Mouse (Mus musculus): ENCODE results near the gene Tnr. TPM values are rescaled to one million over a fixed set of nuclear protein-coding genes. Genes with fewer than 3 reads are reported as not detected.

Gene Tnr
- polyA plus RNA-seq, 1 experiment from 2014 or later = 1.7 TPM

DNA sequence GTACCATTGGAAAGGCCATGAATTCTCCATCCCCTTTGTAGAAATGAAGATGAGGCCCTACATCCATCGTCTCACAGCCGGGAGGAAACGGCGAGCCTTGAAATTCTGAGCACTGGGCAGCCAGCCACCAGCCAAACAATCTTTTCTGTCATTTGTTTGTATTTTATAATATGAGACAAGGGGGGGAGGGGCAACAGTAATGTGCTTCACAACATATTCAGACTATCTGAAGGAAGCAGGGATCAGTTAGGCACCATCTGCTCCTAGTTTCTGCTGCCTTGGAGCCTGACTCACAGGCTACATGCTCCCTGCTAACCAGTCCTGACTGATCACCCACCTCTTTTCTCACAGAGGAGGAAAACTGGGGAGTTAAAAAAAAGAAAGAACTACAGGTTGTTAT lies 400.5 kb downstream of the Tnr start:
- H3K9ac ChIP-seq (ENCODE audit: low read length) = no peak overlapping the region
- H3K27me3 ChIP-seq (replicated peaks; ENCODE audit: control insufficient read depth, insufficient read depth, low read length) = no peaks in the 10 kb centered on the region
- H3K4me2 ChIP-seq (ENCODE audit: low read length) = no peak overlapping the region
- H3K4me1 ChIP-seq (replicated peaks; ENCODE audit: control insufficient read depth, insufficient read depth, low read length) = no peaks in the 10 kb centered on the region; the same call in 1 of the 2 replicates
- no peak for ATAC-seq (replicated peaks; ENCODE audit: low FRiP score, low TSS enrichment, low read depth)
- no peak overlapping the region for H3K27ac ChIP-seq (ENCODE audit: low read depth)
- DNase-seq (ENCODE audit: low spot score) = no peak
- 62% methylated on average over 4 of the region's 4 CpGs for WGBS
- H3K36me3 ChIP-seq (ENCODE audit: control insufficient read depth, insufficient read depth, low read length) = no peaks in the 10 kb centered on the region
- no peak overlapping the region for H3K4me3 ChIP-seq (ENCODE audit: low read depth, low read length)
- H3K9me3 ChIP-seq (ENCODE audit: control insufficient read depth, low read length) = no peaks in the 10 kb centered on the region

DNA sequence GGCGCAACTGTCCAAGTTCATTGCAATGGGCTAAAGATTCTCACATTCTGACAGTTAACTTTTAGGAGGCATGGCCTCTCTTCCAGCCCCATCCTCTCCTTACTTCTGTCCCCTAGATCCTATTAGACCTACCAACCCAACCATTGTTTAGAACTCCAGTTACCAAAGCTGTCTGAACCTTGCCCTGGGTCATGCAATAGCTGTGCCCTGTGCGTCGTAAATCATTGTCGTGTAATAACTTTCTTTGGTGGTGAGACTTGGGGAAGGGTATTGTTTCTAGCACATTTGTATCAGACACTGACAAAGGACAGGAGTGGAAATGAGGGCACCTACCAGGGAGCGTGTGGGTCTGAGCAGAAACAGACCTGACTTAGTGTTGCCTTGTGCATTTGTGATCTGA lies 401.1 kb downstream of the Tnr start:
- H3K9me3 ChIP-seq (ENCODE audit: control insufficient read depth, low read length) = no peaks in the 10 kb centered on the region
- H3K27ac ChIP-seq (ENCODE audit: low read depth) = no peak overlapping the region
- no peaks in the 10 kb centered on the region for H3K27me3 ChIP-seq (replicated peaks; ENCODE audit: control insufficient read depth, insufficient read depth, low read length)
- no peak overlapping the region for H3K4me2 ChIP-seq (ENCODE audit: low read length)
- no peaks in the 10 kb centered on the region for H3K36me3 ChIP-seq (ENCODE audit: control insufficient read depth, insufficient read depth, low read length)
- ATAC-seq (replicated peaks; ENCODE audit: low FRiP score, low TSS enrichment, low read depth) (no peak), DNase-seq (ENCODE audit: low spot score) (no peak)
- no peaks in the 10 kb centered on the region; the same call in 1 of the 2 replicates for H3K4me1 ChIP-seq (replicated peaks; ENCODE audit: control insufficient read depth, insufficient read depth, low read length)
- H3K4me3 ChIP-seq (ENCODE audit: low read depth, low read length) = no peak overlapping the region
- no peak overlapping the region for H3K9ac ChIP-seq (ENCODE audit: low read length)
- WGBS = 76% methylated on average over 5 of the region's 5 CpGs

- H3K4me1 ChIP-seq (replicated peaks; ENCODE audit: control insufficient read depth, insufficient read depth, low read length) = no peaks in the 10 kb centered on the region; the same call in 1 of the 2 replicates
- H3K27me3 ChIP-seq (replicated peaks; ENCODE audit: control insufficient read depth, insufficient read depth, low read length) = no peaks in the 10 kb centered on the region
- WGBS = 81% methylated on average over 9 of the region's 9 CpGs
- no peak overlapping the region for H3K4me2 ChIP-seq (ENCODE audit: low read length)
- no peak overlapping the region for H3K27ac ChIP-seq (ENCODE audit: low read depth)
- no peaks in the 10 kb centered on the region for H3K36me3 ChIP-seq (ENCODE audit: control insufficient read depth, insufficient read depth, low read length)
- no peak for DNase-seq (ENCODE audit: low spot score)
- H3K9ac ChIP-seq (ENCODE audit: low read length) = no peak overlapping the region
- no peak for ATAC-seq (replicated peaks; ENCODE audit: low FRiP score, low TSS enrichment, low read depth)
- H3K9me3 ChIP-seq (ENCODE audit: control insufficient read depth, low read length) = no peaks in the 10 kb centered on the region
- no peak overlapping the region for H3K4me3 ChIP-seq (ENCODE audit: low read depth, low read length)
These were observed 405.2 kb downstream of the Tnr start for GRCm38 (mm10) chr1:159928681-159929335.

DNA sequence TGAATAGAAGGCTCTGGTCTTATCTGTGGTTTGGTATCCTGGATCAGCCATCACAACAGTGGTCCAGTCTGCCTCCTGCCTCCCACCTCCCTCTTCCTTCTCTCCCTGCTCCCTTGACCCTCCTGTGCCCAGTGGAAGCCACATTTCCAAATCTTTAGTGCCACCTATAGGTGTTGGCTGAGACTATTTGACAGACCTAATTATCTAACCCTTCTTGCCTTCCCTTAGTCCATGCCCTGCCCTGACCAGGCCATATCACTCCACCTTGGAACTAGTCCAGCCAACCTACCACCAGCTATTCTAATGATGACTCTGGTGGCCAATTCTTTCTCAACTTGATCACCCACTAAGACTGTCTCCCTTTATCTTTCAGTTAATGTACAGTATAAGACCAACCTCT lies 408.5 kb downstream of the Tnr start:
- H3K9me3 ChIP-seq (ENCODE audit: control insufficient read depth, low read length) = no peaks in the 10 kb centered on the region
- no peak overlapping the region for H3K4me2 ChIP-seq (ENCODE audit: low read length)
- H3K27ac ChIP-seq (ENCODE audit: low read depth) = no peak overlapping the region
- DNase-seq (ENCODE audit: low spot score) = no peak
- no peak overlapping the region for H3K4me3 ChIP-seq (ENCODE audit: low read depth, low read length)
- no peak for ATAC-seq (replicated peaks; ENCODE audit: low FRiP score, low TSS enrichment, low read depth)
- no peaks in the 10 kb centered on the region for H3K36me3 ChIP-seq (ENCODE audit: control insufficient read depth, insufficient read depth, low read length)
- H3K4me1 ChIP-seq (replicated peaks; ENCODE audit: control insufficient read depth, insufficient read depth, low read length) = no peaks in the 10 kb centered on the region
- H3K27me3 ChIP-seq (replicated peaks; ENCODE audit: control insufficient read depth, insufficient read depth, low read length) = no peaks in the 10 kb centered on the region
- H3K9ac ChIP-seq (ENCODE audit: low read length) = no peak overlapping the region

GRCm38 (mm10) chr1:159932598-159932997 lies 409.0 kb downstream of the Tnr start:
- Histone ChIP-seq H3K4me2 (ENCODE audit: low read length) (no peak overlapping the region), H3K9me3 (ENCODE audit: control insufficient read depth, low read length) (no peaks in the 10 kb centered on the region), H3K27me3 (replicated peaks; ENCODE audit: control insufficient read depth, insufficient read depth, low read length) (no peaks in the 10 kb centered on the region), H3K27ac (ENCODE audit: low read depth) (no peak overlapping the region), H3K4me1 (replicated peaks; ENCODE audit: control insufficient read depth, insufficient read depth, low read length) (no peaks in the 10 kb centered on the region), H3K36me3 (ENCODE audit: control insufficient read depth, insufficient read depth, low read length) (no peaks in the 10 kb centered on the region), H3K9ac (ENCODE audit: low read length) (no peak overlapping the region), H3K4me3 (ENCODE audit: low read depth, low read length) (no peak overlapping the region)
- no peak for DNase-seq (ENCODE audit: low spot score)
- WGBS = 51% methylated on average over 2 of the region's 2 CpGs
- no peak for ATAC-seq (replicated peaks; ENCODE audit: low FRiP score, low TSS enrichment, low read depth)

- no peak overlapping the region for H3K9ac ChIP-seq (ENCODE audit: low read length)
- no peaks in the 10 kb centered on the region for H3K9me3 ChIP-seq (ENCODE audit: control insufficient read depth, low read length)
- no peak overlapping the region for H3K4me2 ChIP-seq (ENCODE audit: low read length)
- H3K4me1 ChIP-seq (replicated peaks; ENCODE audit: control insufficient read depth, insufficient read depth, low read length) = no peaks in the 10 kb centered on the region
- no peak for DNase-seq (ENCODE audit: low spot score)
- no peak overlapping the region for H3K4me3 ChIP-seq (ENCODE audit: low read depth, low read length)
- WGBS = 84% methylated on average over 2 of the region's 2 CpGs
- no peak for ATAC-seq (replicated peaks; ENCODE audit: low FRiP score, low TSS enrichment, low read depth)
- H3K27ac ChIP-seq (ENCODE audit: low read depth) = no peak overlapping the region
- no peaks in the 10 kb centered on the region for H3K27me3 ChIP-seq (replicated peaks; ENCODE audit: control insufficient read depth, insufficient read depth, low read length)
- H3K36me3 ChIP-seq (ENCODE audit: control insufficient read depth, insufficient read depth, low read length) = no peaks in the 10 kb centered on the region
These were observed 414.9 kb downstream of the Tnr start for GRCm38 (mm10) chr1:159938449-159938848.

GRCm38 (mm10) chr1:159939335-159939734 lies 415.8 kb downstream of the Tnr start:
- no peaks in the 10 kb centered on the region for H3K36me3 ChIP-seq (ENCODE audit: control insufficient read depth, insufficient read depth, low read length)
- H3K4me2 ChIP-seq (ENCODE audit: low read length) = no peak overlapping the region
- no peak overlapping the region for H3K9ac ChIP-seq (ENCODE audit: low read length)
- H3K4me1 ChIP-seq (replicated peaks; ENCODE audit: control insufficient read depth, insufficient read depth, low read length) = no peaks in the 10 kb centered on the region
- no peak for DNase-seq (ENCODE audit: low spot score)
- no peaks in the 10 kb centered on the region for H3K9me3 ChIP-seq (ENCODE audit: control insufficient read depth, low read length)
- no peak for ATAC-seq (replicated peaks; ENCODE audit: low FRiP score, low TSS enrichment, low read depth)
- no peaks in the 10 kb centered on the region for H3K27me3 ChIP-seq (replicated peaks; ENCODE audit: control insufficient read depth, insufficient read depth, low read length)
- H3K4me3 ChIP-seq (ENCODE audit: low read depth, low read length) = no peak overlapping the region
- WGBS = 77% methylated on average over 3 of the region's 3 CpGs
- no peak overlapping the region for H3K27ac ChIP-seq (ENCODE audit: low read depth)

- Histone ChIP-seq H3K9ac (ENCODE audit: low read length) (no peak overlapping the region), H3K36me3 (ENCODE audit: control insufficient read depth, insufficient read depth, low read length) (no peaks in the 10 kb centered on the region), H3K27ac (ENCODE audit: low read depth) (no peak overlapping the region), H3K9me3 (ENCODE audit: control insufficient read depth, low read length) (no peaks in the 10 kb centered on the region), H3K4me2 (ENCODE audit: low read length) (no peak overlapping the region), H3K4me1 (replicated peaks; ENCODE audit: control insufficient read depth, insufficient read depth, low read length) (no peaks in the 10 kb centered on the region), H3K4me3 (ENCODE audit: low read depth, low read length) (no peak overlapping the region), H3K27me3 (replicated peaks; ENCODE audit: control insufficient read depth, insufficient read depth, low read length) (no peaks in the 10 kb centered on the region)
- WGBS = 44% methylated on average over 1 of the region's 1 CpGs
- ATAC-seq (replicated peaks; ENCODE audit: low FRiP score, low TSS enrichment, low read depth) (no peak), DNase-seq (ENCODE audit: low spot score) (no peak)
These were observed 430.0 kb downstream of the Tnr start for GRCm38 (mm10) chr1:159953526-159953925.

- WGBS = 76% methylated on average over 4 of the region's 4 CpGs
- no peaks in the 10 kb centered on the region for H3K36me3 ChIP-seq (ENCODE audit: control insufficient read depth, insufficient read depth, low read length)
- H3K27ac ChIP-seq (ENCODE audit: low read depth) = no peak overlapping the region
- no peaks in the 10 kb centered on the region for H3K4me1 ChIP-seq (replicated peaks; ENCODE audit: control insufficient read depth, insufficient read depth, low read length)
- H3K4me2 ChIP-seq (ENCODE audit: low read length) = no peak overlapping the region
- ATAC-seq (replicated peaks; ENCODE audit: low FRiP score, low TSS enrichment, low read depth) (no peak), DNase-seq (ENCODE audit: low spot score) (no peak)
- no peak overlapping the region for H3K4me3 ChIP-seq (ENCODE audit: low read depth, low read length)
- H3K9ac ChIP-seq (ENCODE audit: low read length) = no peak overlapping the region
- no peaks in the 10 kb centered on the region for H3K27me3 ChIP-seq (replicated peaks; ENCODE audit: control insufficient read depth, insufficient read depth, low read length)
- no peaks in the 10 kb centered on the region for H3K9me3 ChIP-seq (ENCODE audit: control insufficient read depth, low read length)
These were observed 439.8 kb downstream of the Tnr start for GRCm38 (mm10) chr1:159963351-159963750.

All from intestine, embryonic 14.5 days (tissue).